Mouse (Mus musculus): Measurements from ENCODE around the gene Nav1. TPM values are rescaled to one million over a fixed set of nuclear protein-coding genes. Genes with fewer than 3 reads are reported as not detected.

The Nav1 gene
- 0.50 TPM for polyA plus RNA-seq (2017; shearing (Covaris generic))

GRCm38 (mm10) chr1:135607019-135607418, at the start of gene Nav1:
Nav1 (minus strand) TSS chr1:135607295.

GRCm38 (mm10) chr1:135429901-135430668, 177.0 kb downstream of the Nav1 start, which contains the start of gene Ipo9:
Ipo9 (minus strand) TSS chr1:135430499.

Other genes starting within 250 kb of the Nav1 start
- not detected for gene Shisa4, start 232.1 kb downstream of the Nav1 start, polyA plus RNA-seq (2017; shearing (Covaris generic))
- gene Ipo9, start 176.8 kb downstream of the Nav1 start, polyA plus RNA-seq (2017; shearing (Covaris generic)) = 82.7 TPM
- gene Csrp1, start 112.8 kb upstream of the Nav1 start, polyA plus RNA-seq (2017; shearing (Covaris generic)) = 86.1 TPM
- gene Phlda3, start 158.8 kb upstream of the Nav1 start, polyA plus RNA-seq (2017; shearing (Covaris generic)) = 0.83 TPM
- gene Tnni1, start 172.1 kb upstream of the Nav1 start, polyA plus RNA-seq (2017; shearing (Covaris generic)) = 0.53 TPM
- 15.8 TPM for gene Lad1, start 211.3 kb upstream of the Nav1 start, polyA plus RNA-seq (2017; shearing (Covaris generic))
- gene Tnnt2, start 229.1 kb upstream of the Nav1 start, polyA plus RNA-seq (2017; shearing (Covaris generic)) = 1.0 TPM